Mouse (Mus musculus): Measurements from ENCODE around the gene Hoxb5.
A peak's percentile ranks its signal among the peaks of the same experiment; 100 is the strongest.

Hoxb5 gene

DNA sequence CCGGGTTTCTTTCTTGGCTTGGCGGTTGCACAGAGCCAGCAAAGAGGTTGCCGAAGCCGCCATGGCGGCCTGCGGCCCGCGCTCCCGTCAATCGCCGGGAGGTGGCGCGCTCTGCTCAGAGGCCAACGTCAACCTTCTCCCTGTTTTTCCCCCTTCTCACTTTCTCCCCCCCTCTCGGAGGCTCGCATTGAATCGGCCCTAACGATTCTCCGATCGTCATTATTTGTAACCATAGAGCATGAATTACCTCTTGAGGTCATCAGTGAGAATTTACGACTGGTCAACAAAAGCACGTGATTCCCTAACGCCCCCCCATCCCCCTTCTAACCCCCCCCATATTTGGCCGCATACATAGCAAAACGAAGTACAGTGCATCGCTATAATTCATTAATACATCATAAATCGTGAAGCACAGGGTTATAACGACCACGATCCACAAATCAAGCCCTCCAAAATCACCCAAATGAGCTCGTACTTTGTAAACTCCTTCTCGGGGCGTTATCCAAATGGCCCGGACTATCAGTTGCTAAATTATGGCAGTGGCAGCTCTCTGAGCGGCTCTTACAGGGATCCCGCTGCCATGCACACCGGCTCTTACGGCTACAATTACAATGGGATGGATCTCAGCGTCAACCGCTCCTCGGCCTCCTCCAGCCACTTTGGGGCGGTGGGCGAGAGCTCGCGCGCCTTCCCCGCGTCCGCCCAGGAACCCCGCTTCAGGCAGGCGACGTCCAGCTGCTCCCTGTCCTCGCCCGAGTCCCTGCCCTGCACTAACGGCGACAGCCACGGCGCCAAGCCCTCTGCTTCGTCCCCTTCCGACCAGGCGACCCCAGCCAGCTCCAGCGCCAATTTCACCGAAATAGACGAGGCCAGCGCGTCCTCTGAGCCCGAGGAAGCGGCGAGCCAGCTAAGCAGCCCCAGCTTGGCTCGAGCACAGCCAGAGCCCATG, at the start of gene Hoxb5:
Gene Hoxb5 (plus strand): TSS at position 186 of the 949 bp plus-strand sequence.
- DNase-seq (ENCODE audit: low read depth) = no peak

GRCm38 (mm10) chr11:96254221-96254620, 48.9 kb upstream of the Hoxb5 start:
- no peak for DNase-seq (ENCODE audit: low read depth)

GRCm38 (mm10) chr11:96255111-96255995, 47.8 kb upstream of the Hoxb5 start:
- DNase-seq (ENCODE audit: low read depth) = no peak

DNA sequence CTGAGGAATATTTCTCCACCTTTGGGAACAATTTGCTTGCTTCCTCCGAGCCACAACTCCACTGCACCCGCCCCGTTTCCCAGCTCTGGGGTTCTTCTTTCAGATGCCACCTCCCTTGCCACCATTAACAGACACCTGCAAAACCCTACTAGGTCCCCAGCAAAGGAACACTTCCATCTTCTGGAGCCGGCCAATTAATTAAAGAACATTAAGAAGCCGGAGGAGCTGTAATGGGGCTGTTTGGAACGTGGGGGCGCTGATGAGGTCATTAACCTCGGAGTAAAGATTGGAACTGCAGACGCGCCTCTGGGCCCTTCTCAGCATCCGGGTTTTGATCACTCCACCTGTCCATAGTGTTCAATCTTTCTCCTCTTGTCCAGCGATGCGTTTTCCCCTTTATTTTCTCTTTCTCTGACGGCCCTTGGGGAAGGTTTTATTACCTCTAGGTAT, 47.1 kb upstream of the Hoxb5 start:
- no peak for DNase-seq (ENCODE audit: low read depth)

GRCm38 (mm10) chr11:96257141-96257540, 46.0 kb upstream of the Hoxb5 start:
- no peak for DNase-seq (ENCODE audit: low read depth)

DNA sequence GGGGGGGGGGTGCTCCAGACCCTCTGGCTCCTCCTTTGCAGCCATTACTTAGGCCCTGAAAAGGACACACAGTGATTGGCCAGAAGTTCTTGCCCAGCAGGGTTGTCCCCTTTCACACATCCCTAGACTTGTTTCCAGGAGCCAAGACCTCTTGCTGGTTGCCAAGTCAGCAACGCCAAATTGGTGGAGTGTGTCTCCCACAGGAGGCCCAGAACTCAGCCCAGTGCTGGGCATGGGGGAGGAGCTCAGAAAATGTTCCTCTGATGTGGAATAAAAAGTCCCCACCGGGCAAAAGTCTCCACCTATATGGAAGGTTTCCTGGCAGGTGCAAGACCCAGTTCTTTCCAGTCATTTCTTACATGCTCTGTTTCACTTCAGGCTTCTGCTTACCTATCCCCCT, 44.1 kb upstream of the Hoxb5 start:
- DNase-seq (ENCODE audit: low read depth) = no peak

GRCm38 (mm10) chr11:96259511-96259910, 43.6 kb upstream of the Hoxb5 start:
- no peak for DNase-seq (ENCODE audit: low read depth)

- DNase-seq (ENCODE audit: low read depth) = no peak
Observed at GRCm38 (mm10) chr11:96260310-96260970, 42.7 kb upstream of the Hoxb5 start.

DNA sequence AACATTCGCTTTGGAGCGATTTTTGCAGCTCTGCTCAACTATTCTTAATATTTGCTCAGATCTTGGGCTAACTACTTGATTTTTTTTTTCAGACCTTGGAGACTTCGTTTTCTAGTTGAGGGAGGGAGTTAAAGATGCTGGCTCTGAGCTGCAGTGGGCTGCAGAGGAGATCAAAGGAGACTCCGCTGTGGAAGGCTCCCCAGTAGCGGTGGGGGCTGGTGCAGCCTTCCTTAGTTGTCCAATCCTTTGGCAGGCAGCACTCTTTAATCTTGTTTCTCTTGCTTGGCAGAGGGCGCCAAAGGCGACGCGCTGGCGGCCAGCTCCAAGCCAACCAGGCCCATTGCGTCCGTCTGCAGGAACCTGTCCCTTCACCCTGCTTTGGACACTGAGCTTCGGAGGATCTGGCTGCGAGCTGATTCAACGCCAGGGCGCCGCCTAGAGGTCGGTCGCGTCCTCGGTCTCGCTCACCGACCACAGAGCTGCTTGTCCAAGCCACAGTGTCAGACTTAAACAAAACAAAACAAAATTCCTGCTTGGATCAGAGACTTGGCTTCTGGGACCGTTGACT, 41.7 kb upstream of the Hoxb5 start:
- peak; percentile 50 for DNase-seq (ENCODE audit: low read depth)

- DNase-seq (ENCODE audit: low read depth) = no peak
Observed at GRCm38 (mm10) chr11:96262262-96262830, 40.8 kb upstream of the Hoxb5 start.

DNA sequence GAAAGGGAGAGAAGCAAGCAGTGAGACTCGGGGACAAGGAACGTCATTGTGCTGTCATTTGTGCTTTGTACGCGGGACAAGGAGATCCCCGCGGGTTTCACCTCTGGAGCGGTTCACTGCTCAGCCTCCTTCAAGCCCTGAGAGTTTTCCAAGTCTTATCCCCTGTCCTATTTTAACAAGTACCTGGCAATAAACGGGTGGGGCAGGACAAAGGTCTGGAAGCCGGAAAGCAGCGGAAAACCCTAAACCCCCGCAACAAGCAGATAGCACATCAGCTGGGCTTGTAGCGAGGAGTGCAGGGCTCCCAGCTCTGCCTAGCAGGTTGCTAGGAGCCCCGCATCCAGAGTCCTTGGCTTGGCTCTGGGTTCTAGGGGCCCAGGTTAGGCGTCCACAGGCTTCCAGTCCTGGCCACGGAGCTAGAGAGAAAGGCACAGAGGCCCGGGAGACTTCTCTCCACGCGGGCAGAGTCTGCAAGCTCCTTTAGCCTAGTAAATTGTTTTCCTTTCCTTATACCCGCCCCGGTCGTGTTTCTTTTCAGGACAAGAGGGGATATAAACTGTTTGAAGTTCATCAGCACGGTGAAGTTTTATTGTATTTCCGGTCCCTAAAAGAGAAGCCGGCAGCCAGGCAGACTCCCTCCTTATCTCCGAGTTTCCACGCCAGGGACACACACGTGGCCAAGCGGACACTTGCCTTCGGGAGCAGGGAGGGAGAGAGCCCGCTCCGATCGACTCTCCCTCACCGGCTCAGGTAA, 39.3 kb upstream of the Hoxb5 start:
- DNase-seq (ENCODE audit: low read depth) = no peak

DNA sequence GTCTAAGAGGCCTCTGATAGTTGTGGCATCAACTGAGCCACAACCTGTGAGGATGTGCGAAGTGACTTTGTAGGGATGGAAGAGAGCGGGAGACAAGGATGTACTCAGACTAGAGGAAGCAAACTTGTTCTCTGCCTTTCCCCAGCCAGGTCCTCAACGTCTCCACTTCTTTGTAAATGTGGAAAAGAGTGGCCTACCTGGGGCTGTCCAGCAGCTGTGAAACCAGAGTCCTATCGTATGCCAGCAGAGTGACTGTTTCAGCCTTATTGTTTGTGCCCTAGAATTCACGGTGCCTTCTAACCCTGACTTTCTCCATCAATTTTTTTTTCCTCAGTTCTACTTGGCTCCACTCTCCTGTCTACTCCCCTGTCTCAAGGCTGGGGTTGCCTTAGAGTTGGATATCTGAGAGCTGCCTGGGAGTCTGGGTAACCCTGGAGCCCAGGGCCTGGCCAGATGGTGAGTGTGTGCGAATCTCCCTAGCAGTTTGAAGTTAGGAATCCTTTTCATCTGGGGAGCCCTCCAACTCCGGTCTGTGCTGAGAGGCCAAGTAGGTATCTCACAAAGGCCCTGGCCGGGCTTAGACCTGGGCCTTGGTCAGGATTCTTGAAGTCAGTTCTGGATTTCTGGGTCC, 38.6 kb upstream of the Hoxb5 start:
- no peak for DNase-seq (ENCODE audit: low read depth)

DNA sequence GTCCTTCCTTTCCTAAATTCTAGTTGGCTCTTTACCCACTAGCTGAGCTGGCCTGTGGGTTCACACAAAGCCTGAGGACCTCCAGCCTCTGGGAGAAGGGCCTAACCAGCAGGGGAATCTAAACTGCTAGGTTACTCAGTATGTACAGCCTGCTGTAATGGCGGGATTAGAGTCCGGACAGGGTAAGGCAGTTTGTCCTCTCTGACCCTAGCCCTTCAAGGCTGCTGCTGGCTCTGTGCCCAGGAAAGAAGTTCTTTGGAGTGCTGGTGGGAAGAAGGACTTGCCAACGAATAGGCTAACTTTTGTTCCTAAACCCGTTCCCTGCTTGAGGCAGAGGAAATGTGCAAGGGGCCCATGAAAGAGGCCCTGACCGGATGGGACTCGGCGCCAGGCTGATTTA, 37.2 kb upstream of the Hoxb5 start:
- DNase-seq (ENCODE audit: low read depth) = no peak

DNA sequence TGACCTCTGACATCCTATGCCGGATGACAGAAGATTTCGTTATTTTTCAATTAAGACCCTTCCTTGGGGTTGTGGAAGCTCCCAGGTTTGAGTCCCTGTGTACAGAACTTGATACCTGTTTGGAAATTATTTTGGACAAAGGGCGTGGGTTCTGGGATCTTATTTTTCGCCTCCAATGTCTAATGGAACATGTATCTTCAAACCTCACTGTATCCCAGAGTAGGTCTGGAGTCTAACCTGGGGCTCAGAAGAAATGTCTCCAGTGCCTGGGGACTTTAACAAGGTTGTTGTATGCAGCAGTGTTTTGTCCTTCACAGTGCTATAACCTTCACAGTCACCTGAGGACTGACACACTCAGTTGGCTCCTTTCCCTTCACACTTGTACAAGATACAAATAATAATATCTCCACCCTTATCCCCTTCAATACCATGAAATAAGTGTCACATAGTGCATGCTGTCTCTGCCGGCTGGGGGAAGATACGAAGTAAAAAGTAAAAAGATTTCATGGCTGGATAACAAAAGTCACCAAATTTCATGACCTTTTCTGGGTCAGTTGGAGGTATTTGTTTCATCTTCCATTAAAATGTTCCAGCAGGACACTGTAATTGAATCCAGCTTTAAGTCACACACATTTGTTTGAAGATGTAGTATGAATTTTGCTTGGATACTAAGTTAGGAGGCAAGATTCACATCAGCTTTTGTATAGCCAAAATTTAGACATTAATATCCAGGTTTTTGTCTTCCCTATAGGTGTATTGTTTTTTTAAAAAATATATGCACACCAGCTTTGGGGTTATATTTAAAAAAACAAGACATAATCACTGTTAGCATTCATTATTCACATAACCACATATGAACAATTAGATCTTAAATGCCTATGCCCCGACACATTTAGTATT, 35.9 kb upstream of the Hoxb5 start:
- no peak for DNase-seq (ENCODE audit: low read depth)

DNA sequence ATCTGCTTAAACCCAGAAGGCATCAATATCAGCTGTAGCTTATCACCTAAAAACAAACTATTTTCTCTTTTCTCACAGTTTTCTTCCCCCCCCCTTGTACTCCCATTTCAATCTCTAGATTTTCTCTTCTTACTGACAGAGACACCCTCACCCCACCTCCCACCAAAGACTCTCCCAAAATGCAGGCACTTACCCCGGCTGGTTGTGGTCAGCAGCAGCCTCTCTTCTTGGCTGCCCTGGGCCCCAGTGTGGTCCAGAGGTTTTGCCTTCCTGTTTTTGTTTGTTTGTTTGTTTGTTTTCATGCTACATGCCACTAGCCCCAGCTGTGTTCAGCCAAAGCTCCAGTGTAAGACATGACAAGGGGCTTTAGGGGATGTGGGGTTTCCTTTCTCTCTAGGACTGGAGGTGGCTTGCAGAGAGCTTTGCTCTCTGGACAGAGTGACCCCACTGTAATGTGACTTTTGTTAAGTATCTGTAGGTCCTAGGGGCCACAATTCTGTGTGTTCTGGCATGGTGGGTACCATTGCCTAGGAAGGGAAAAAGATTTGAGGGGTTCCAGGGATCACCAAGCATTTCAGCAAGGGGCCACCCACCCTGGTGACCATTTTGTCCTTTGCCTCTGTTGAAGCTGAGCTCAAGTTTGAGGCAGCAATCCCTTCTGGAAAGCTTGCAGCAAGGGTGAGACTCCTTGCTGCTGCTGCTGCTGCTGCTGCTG, 34.9 kb upstream of the Hoxb5 start:
- no peak for DNase-seq (ENCODE audit: low read depth)

- no peak for DNase-seq (ENCODE audit: low read depth)
Observed at GRCm38 (mm10) chr11:96269869-96270268, 33.3 kb upstream of the Hoxb5 start.

- no peak for DNase-seq (ENCODE audit: low read depth)
Observed at GRCm38 (mm10) chr11:96270996-96271540, 32.1 kb upstream of the Hoxb5 start, which contains the start of gene Hoxb9. TSS of gene Hoxb9 (plus strand) at chr11:96271457.

- no peak for DNase-seq (ENCODE audit: low read depth)
Observed at GRCm38 (mm10) chr11:96271541-96272011, 31.6 kb upstream of the Hoxb5 start.
